Mouse (Mus musculus) adrenal gland, adult 2 months (tissue): Measurements from ENCODE around the gene Tbc1d9. TPM values are rescaled to one million over a fixed set of nuclear protein-coding genes. Genes with fewer than 3 reads are reported as not detected.

Source experiments
- DNase-seq: peaks from one replicate; pipeline ENCODE4 v3.0.0; 2021
- polyA plus RNA-seq: library from polyadenylated mRNA; depleted of rRNA; stranded (reverse); fragments of >200 nt; gene quantifications from 2 replicates; pipeline ENCODE4 v1.2.3, GENCODE M21; 2012
- total RNA-seq, 2 experiments: library from RNA; stranded (reverse); gene quantifications; 2 replicates each; pipeline ENCODE4 v1.2.3; 2021

Gene Tbc1d9
- total and polyA plus RNA-seq, 3 experiments = 5.7 to 11.8 (median 7.6) TPM

GRCm38 (mm10) chr8:83178228-83178742 is 13.1 kb downstream of the Tbc1d9 start:
- DNase-seq = peak; percentile 47

- DNase-seq = no peak
Observed at GRCm38 (mm10) chr8:83181851-83182482, 16.8 kb downstream of the Tbc1d9 start.

GRCm38 (mm10) chr8:83182784-83183183 is 17.6 kb downstream of the Tbc1d9 start:
- DNase-seq = no peak

- DNase-seq = no peak
Observed at GRCm38 (mm10) chr8:83186376-83186775, 21.2 kb downstream of the Tbc1d9 start.

GRCm38 (mm10) chr8:83187363-83187962 is 22.3 kb downstream of the Tbc1d9 start:
- DNase-seq = no peak

- no peak for DNase-seq
Observed at GRCm38 (mm10) chr8:83189538-83190095, 24.5 kb downstream of the Tbc1d9 start.

- DNase-seq = no peak
Observed at GRCm38 (mm10) chr8:83196088-83196487, 30.9 kb downstream of the Tbc1d9 start.

- peak; percentile 41 for DNase-seq
Observed at GRCm38 (mm10) chr8:83199715-83200114, 34.6 kb downstream of the Tbc1d9 start.

GRCm38 (mm10) chr8:83200191-83201177 is 35.3 kb downstream of the Tbc1d9 start:
- peak; percentile 64 for DNase-seq

- DNase-seq = no peak
Observed at GRCm38 (mm10) chr8:83202946-83203345, 37.8 kb downstream of the Tbc1d9 start.

GRCm38 (mm10) chr8:83205907-83206306 is 40.8 kb downstream of the Tbc1d9 start:
- DNase-seq = no peak

- no peak for DNase-seq
Observed at GRCm38 (mm10) chr8:83209581-83209980, 44.4 kb downstream of the Tbc1d9 start.

- no peak for DNase-seq
Observed at GRCm38 (mm10) chr8:83210676-83211075, 45.5 kb downstream of the Tbc1d9 start.

GRCm38 (mm10) chr8:83215065-83215464 is 49.9 kb downstream of the Tbc1d9 start:
- no peak for DNase-seq

GRCm38 (mm10) chr8:83216520-83216919 is 51.4 kb downstream of the Tbc1d9 start:
- DNase-seq = no peak

GRCm38 (mm10) chr8:83217196-83217595 is 52.0 kb downstream of the Tbc1d9 start:
- no peak for DNase-seq

- no peak for DNase-seq
Observed at GRCm38 (mm10) chr8:83217891-83218290, 52.7 kb downstream of the Tbc1d9 start.

- no peak for DNase-seq
Observed at GRCm38 (mm10) chr8:83219392-83219791, 54.2 kb downstream of the Tbc1d9 start.

GRCm38 (mm10) chr8:83220746-83221145 is 55.6 kb downstream of the Tbc1d9 start:
- no peak for DNase-seq

GRCm38 (mm10) chr8:83224754-83225416 is 59.7 kb downstream of the Tbc1d9 start:
- no peak for DNase-seq

- DNase-seq = no peak
Observed at GRCm38 (mm10) chr8:83225598-83225997, 60.4 kb downstream of the Tbc1d9 start.

- DNase-seq = no peak
Observed at GRCm38 (mm10) chr8:83227336-83227735, 62.2 kb downstream of the Tbc1d9 start.
